Mouse (Mus musculus) cerebellum, adult 2 months (tissue): ENCODE measurements around the gene Fam234b.

ENCODE experiments used
- CTCF ChIP-seq: fragments of 200-500 bp; IDR thresholded peaks from 2 replicates; pipeline ENCODE4 v1.5.1; 2011; ENCODE audit warnings: low read depth, mild to moderate bottlenecking, control low read depth, low read length, moderate library complexity, borderline replicate concordance; ENCODE audit not compliant: insufficient read depth
- POLR2A ChIP-seq: fragments of 200-500 bp; IDR thresholded peaks from 2 replicates; pipeline ENCODE4 v1.6.1; 2011; ENCODE audit warnings: low read length, control low read depth, borderline replicate concordance; ENCODE audit not compliant: insufficient read depth

DNA sequence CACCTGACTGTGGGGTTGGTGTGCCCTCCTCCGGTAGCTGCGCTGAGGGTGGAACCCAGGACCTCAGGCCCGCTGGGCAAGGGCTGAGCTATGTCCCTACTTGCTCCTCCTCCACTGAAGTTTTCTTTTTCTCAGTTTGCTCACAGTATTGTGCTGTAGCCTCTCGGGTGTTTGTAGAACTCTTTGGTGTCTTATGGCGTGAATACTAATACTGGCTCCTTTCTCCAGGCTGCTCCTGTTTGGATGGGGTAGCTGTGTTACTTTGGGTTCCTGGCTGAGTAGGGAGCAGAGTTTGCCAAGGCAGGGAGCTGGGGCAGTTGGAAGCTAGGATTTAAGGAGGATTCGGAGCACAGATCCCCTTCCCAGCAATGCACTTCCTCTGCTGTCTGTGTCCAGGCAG is 6.0 kb downstream of the Fam234b start:
- no peak for TF ChIP-seq CTCF
- TF ChIP-seq POLR2A: no peak
